Comparison of ENCODE assay signal across 8 mouse cellular contexts in the genomic region with DNA sequence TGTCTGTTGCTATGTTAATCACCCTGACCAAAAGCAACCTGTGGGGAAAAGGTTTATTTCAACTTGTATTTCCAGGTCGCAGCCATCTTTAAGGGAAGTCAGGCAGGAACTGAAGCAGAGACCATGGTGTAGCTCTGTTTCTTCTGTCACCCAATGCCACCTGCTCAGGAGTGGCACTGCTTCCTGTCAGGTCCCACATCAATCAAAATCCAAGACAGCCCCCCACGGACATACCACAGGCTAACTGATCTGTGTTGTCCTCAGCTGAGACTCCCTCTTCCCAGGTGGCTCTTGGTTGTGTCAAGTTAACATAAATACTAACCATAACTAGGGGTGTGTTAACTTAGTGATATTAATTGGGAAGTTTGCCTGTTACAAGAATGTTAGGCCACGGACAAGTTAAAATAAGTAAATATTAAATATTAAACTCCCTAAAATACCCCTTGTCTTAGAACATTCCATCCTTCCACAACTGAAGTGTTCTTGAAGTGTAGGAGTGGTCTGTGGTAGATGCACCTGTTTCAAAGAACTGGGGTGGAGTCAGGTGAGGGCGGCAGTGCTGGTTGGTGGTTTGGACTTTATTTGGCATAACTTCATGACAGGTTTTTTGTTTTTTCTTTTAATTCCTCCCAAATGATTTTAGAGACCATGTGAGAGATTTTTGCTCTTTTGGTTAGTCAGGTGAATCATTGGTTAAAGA. TPM values are rescaled to one million over a fixed set of nuclear protein-coding genes. Genes with fewer than 3 reads are reported as not detected.
A peak's percentile ranks its signal among the peaks of the same experiment; 100 is the strongest.
DNase-seq lines count a peak whose midpoint lies in the region; ATAC-seq lines count a peak whose summit lies in the region.
"Had no signal": no experiment of that assay in that cellular context is flagged by ENCODE, and none has a peak within 500 bp of the region (broad histone marks: within the 10 kb centered on the region; RNA-seq: fewer than 3 reads in every experiment).

No protein-coding gene starts in this region.

- peaks cover 21% of the 10 kb centered on the region for H3K36me3 ChIP-seq in kidney, embryonic 15.5 days
- peaks cover 19% of the 10 kb centered on the region for H3K36me3 ChIP-seq in embryonic facial prominence, embryonic 13.5 days
- H3K36me3 ChIP-seq in liver, embryonic 12.5 days = peaks cover 33% of the 10 kb centered on the region
- no peaks in the 10 kb centered on the region for H3K36me3 ChIP-seq in stomach, embryonic 16.5 days (ENCODE audit: control insufficient read depth, insufficient read depth, low read length)

- no peak for DNase-seq in kidney, adult 11 months
- DNase-seq in layer of hippocampus, postnatal 14 days (ENCODE audit: low spot score in 2 of 2) = no peak
- no peak for DNase-seq in MN1 (ENCODE audit: low spot score)

- H3K4me3 ChIP-seq in kidney, embryonic 15.5 days (replicated peaks) = peak overlapping the region; percentile 94; the same call in 1 of the 2 replicates
- H3K4me3 ChIP-seq in embryonic facial prominence, embryonic 13.5 days = 0 out of 2 replicates have a peak overlapping the region, but pooled peaks have one; percentile 84
- H3K4me3 ChIP-seq in liver, embryonic 12.5 days = peak overlapping the region; percentile 95
- H3K4me3 ChIP-seq in stomach, embryonic 16.5 days (replicated peaks; ENCODE audit: low read length) = no peak overlapping the region

- WGBS in kidney, embryonic 15.5 days = 81% methylated on average over 4 of the region's 4 CpGs
- 86% methylated on average over 4 of the region's 4 CpGs for WGBS in embryonic facial prominence, embryonic 13.5 days
- 65% methylated on average over 4 of the region's 4 CpGs for WGBS in liver, embryonic 12.5 days (ENCODE audit: insufficient replicate concordance)
- WGBS in stomach, embryonic 16.5 days = 78% methylated on average over 4 of the region's 4 CpGs

- ATAC-seq in kidney, embryonic 15.5 days (replicated peaks; ENCODE audit: low FRiP score) = no peak
- no peak for ATAC-seq in embryonic facial prominence, embryonic 13.5 days (ENCODE audit: insufficient number of reproducible peaks, insufficient read depth, low FRiP score, low TSS enrichment, low read depth)
- ATAC-seq in liver, embryonic 12.5 days = no peak
- ATAC-seq in stomach, embryonic 16.5 days (ENCODE audit: insufficient read depth, low FRiP score) = no peak
- ATAC-seq: Patski had no signal

- H3K27me3 ChIP-seq in kidney, embryonic 15.5 days = peaks cover 2% of the 10 kb centered on the region; the same call in 1 of the 2 replicates
- peaks cover 8% of the 10 kb centered on the region for H3K27me3 ChIP-seq in embryonic facial prominence, embryonic 13.5 days
- H3K27me3 ChIP-seq in liver, embryonic 12.5 days (replicated peaks) = 0 out of 2 replicates have a peak, but pooled peaks cover 12% of the 10 kb centered on the region
- H3K27me3 ChIP-seq in stomach, embryonic 16.5 days (ENCODE audit: control insufficient read depth, insufficient read depth, low read length) = no peaks in the 10 kb centered on the region
- H3K27me3 ChIP-seq: Patski had no signal

- no peak overlapping the region for H3K9ac ChIP-seq in kidney, embryonic 15.5 days
- H3K9ac ChIP-seq in embryonic facial prominence, embryonic 13.5 days = no peak overlapping the region
- peak overlapping the region; percentile 95; the same call in 1 of the 2 replicates for H3K9ac ChIP-seq in liver, embryonic 12.5 days
- no peak overlapping the region for H3K9ac ChIP-seq in stomach, embryonic 16.5 days (ENCODE audit: low read length)

- H3K4me2 ChIP-seq in kidney, embryonic 15.5 days = peak overlapping the region; percentile 79; the same call in 1 of the 2 replicates
- H3K4me2 ChIP-seq in embryonic facial prominence, embryonic 13.5 days = peak overlapping the region; percentile 89
- H3K4me2 ChIP-seq in liver, embryonic 12.5 days = peak overlapping the region; percentile 83
- H3K4me2 ChIP-seq in stomach, embryonic 16.5 days (ENCODE audit: low read depth, low read length) = peak overlapping the region; percentile 71; the same call in 1 of the 2 replicates

- H3K9me3 ChIP-seq in kidney, embryonic 15.5 days (replicated peaks) = no peaks in the 10 kb centered on the region
- no peaks in the 10 kb centered on the region for H3K9me3 ChIP-seq in embryonic facial prominence, embryonic 13.5 days
- H3K9me3 ChIP-seq in liver, embryonic 12.5 days (replicated peaks) = no peaks in the 10 kb centered on the region
- H3K9me3 ChIP-seq in stomach, embryonic 16.5 days (replicated peaks; ENCODE audit: control insufficient read depth, low read length) = no peaks in the 10 kb centered on the region

- no peak overlapping the region for H3K27ac ChIP-seq in kidney, embryonic 15.5 days
- no peak overlapping the region for H3K27ac ChIP-seq in embryonic facial prominence, embryonic 13.5 days
- H3K27ac ChIP-seq in liver, embryonic 12.5 days = no peak overlapping the region
- H3K27ac ChIP-seq in stomach, embryonic 16.5 days (ENCODE audit: low read length) = no peak overlapping the region

- H3K4me1 ChIP-seq in kidney, embryonic 15.5 days = peaks cover 23% of the 10 kb centered on the region
- peaks cover 18% of the 10 kb centered on the region for H3K4me1 ChIP-seq in embryonic facial prominence, embryonic 13.5 days
- peaks cover 33% of the 10 kb centered on the region for H3K4me1 ChIP-seq in liver, embryonic 12.5 days
- peaks cover 15% of the 10 kb centered on the region for H3K4me1 ChIP-seq in stomach, embryonic 16.5 days (ENCODE audit: control insufficient read depth, insufficient read depth, low read length)

RNA-seq across cellular contexts. Expression of gene Naxd, which starts 1.6 kb away (rescaled TPM):
- polyA plus RNA-seq in kidney, embryonic 15.5 days (2015; fragmentation: Nextera tagmentation; extraction: Ambion mirVana) = 119 and 121 TPM in 2 replicates
- 121 and 134 TPM in 2 replicates for polyA plus RNA-seq in embryonic facial prominence, embryonic 13.5 days (2015; fragmentation: Nextera tagmentation; extraction: Ambion mirVana)
- polyA plus RNA-seq in liver, embryonic 12.5 days (2016; fragmentation: Nextera tagmentation; extraction: Ambion mirVana) = 44.6 and 52.1 TPM in 2 replicates
- polyA plus RNA-seq in stomach, embryonic 16.5 days (2015; fragmentation: Nextera tagmentation; extraction: Ambion mirVana) = 110 and 117 TPM in 2 replicates
- total RNA-seq in layer of hippocampus, postnatal 14 days (2021) = 10 to 100 TPM; 55.5 to 58.7 TPM

RNA-seq across cellular contexts. Expression of gene Rab20, which starts 20.4 kb away (rescaled TPM):
- polyA plus RNA-seq in kidney, embryonic 15.5 days (2015; fragmentation: Nextera tagmentation; extraction: Ambion mirVana) = 24.2 and 26.5 TPM in 2 replicates
- 0.67 and 2.1 TPM in 2 replicates for polyA plus RNA-seq in embryonic facial prominence, embryonic 13.5 days (2015; fragmentation: Nextera tagmentation; extraction: Ambion mirVana)
- polyA plus RNA-seq in liver, embryonic 12.5 days (2016; fragmentation: Nextera tagmentation; extraction: Ambion mirVana) = 3.8 and 3.9 TPM in 2 replicates
- polyA plus RNA-seq in stomach, embryonic 16.5 days (2015; fragmentation: Nextera tagmentation; extraction: Ambion mirVana) = 7.5 and 8.1 TPM in 2 replicates
- total RNA-seq in layer of hippocampus, postnatal 14 days (2021) = under 1 TPM; 0.74 to 0.94 TPM

RNA-seq across cellular contexts. Expression of gene Cars2, which starts 51.6 kb away (rescaled TPM):
- 23.8 and 28.3 TPM in 2 replicates for polyA plus RNA-seq in kidney, embryonic 15.5 days (2015; fragmentation: Nextera tagmentation; extraction: Ambion mirVana)
- polyA plus RNA-seq in embryonic facial prominence, embryonic 13.5 days (2015; fragmentation: Nextera tagmentation; extraction: Ambion mirVana) = 25.7 and 29.7 TPM in 2 replicates
- polyA plus RNA-seq in liver, embryonic 12.5 days (2016; fragmentation: Nextera tagmentation; extraction: Ambion mirVana) = 20.9 and 22.2 TPM in 2 replicates
- polyA plus RNA-seq in stomach, embryonic 16.5 days (2015; fragmentation: Nextera tagmentation; extraction: Ambion mirVana) = 24.3 and 26.9 TPM in 2 replicates
- total RNA-seq in layer of hippocampus, postnatal 14 days (2021) = 10 to 100 TPM; 20.5 to 22.4 TPM

RNA-seq across cellular contexts. Expression of gene Ing1, which starts 56.4 kb away (rescaled TPM):
- polyA plus RNA-seq in kidney, embryonic 15.5 days (2015; fragmentation: Nextera tagmentation; extraction: Ambion mirVana) = 35.7 and 36.9 TPM in 2 replicates
- 36.4 and 38.3 TPM in 2 replicates for polyA plus RNA-seq in embryonic facial prominence, embryonic 13.5 days (2015; fragmentation: Nextera tagmentation; extraction: Ambion mirVana)
- 21.6 and 22.8 TPM in 2 replicates for polyA plus RNA-seq in liver, embryonic 12.5 days (2016; fragmentation: Nextera tagmentation; extraction: Ambion mirVana)
- 24.7 and 24.9 TPM in 2 replicates for polyA plus RNA-seq in stomach, embryonic 16.5 days (2015; fragmentation: Nextera tagmentation; extraction: Ambion mirVana)
- total RNA-seq in layer of hippocampus, postnatal 14 days (2021) = 10 to 100 TPM; 28.6 to 36.7 TPM
